Mouse (Mus musculus): ENCODE results near the gene Fcho1. TPM values are rescaled to one million over a fixed set of nuclear protein-coding genes. Genes with fewer than 3 reads are reported as not detected.
"Not testable (repeated sequence)": the region's sequence is repeated elsewhere in the genome, so short reads cannot be mapped to it uniquely, and the experiment has no call there.

The Fcho1 gene
- polyA plus RNA-seq (2015; fragmentation: Nextera tagmentation; extraction: Ambion mirVana): 4.0 and 4.8 TPM in 2 replicates

DNA sequence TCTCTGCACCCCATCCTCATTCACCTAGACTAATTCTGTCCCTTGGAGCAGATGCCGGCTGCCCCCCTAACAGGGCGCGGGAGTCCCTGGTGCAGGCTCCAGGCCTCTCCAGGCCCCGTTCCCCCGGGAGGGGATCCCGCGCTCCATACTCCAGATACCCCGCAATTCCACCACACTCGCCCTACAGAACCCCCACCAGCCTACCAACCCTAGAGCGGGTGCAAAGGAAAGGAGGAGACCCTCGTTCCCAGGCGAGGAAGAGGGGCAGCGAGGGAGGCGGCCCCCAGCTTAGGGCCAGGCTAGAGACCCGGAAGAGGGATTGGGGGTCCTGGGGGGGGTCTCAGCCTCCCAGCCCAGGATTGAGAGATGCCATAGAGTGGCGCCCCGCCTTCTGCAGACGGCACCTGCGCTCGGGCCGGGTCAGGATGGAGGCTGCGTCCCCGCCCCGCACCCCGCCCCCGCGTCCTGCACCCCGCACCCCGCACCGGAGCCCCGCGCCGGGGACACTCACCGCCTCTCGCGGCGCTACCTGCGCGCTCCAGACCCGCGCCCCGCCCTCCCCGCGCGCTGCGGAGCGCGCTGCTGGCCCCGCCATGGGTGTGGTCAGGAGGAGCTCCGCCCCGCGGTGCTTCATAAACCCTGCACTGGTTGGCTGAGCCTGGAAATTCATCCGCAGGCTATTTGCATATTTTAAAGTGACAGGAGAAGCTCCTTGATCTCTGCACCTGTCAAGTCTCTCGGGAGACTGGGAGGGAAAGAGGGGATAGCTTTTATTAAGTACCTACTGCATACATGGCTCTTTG lies at the start of gene Fcho1:
TSS of gene Fcho1 (minus strand) at position 595 of the 803 bp plus-strand sequence.
- Histone ChIP-seq H3K36me3 (no peaks in the 10 kb centered on the region), H3K4me2 (replicated peaks) (peak within 1 kb of the TSS; percentile 82), H3K4me1 (peaks cover 17% of the 10 kb centered on the region), H3K27me3 (peaks cover 69% of the 10 kb centered on the region), H3K27ac (no peak within 1 kb of the TSS), H3K9me3 (no peaks in the 10 kb centered on the region), H3K4me3 (peak within 1 kb of the TSS; percentile 58), H3K9ac (peak within 1 kb of the TSS; percentile 67)
- peak; percentile 55; the same call in 1 of the 2 replicates for ATAC-seq (ENCODE audit: low FRiP score, low read depth)
- 1% methylated on average over 44 of the region's 54 CpGs for WGBS

DNA sequence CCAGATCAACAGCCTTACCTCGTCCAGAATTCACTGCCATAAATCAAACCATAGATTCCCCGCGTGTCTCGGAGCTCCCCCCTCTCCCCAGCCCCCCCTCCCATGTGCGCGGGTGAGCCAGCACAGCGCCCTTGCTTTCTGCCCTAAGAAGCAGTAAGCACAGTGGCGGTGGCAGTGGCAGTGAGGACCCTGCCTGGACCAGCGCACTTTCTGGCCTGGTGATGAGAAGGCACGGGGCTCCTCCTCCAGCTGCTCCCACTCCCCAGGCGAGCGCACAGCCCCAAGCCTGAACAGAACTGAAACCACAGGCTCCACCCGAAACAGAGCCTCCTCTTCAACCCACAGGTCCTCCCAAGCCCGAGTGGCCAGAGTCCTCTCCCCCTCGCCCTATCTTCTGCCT lies 45.8 kb upstream of the Fcho1 start:
- WGBS: 87% methylated on average over 15 of the region's 15 CpGs

DNA sequence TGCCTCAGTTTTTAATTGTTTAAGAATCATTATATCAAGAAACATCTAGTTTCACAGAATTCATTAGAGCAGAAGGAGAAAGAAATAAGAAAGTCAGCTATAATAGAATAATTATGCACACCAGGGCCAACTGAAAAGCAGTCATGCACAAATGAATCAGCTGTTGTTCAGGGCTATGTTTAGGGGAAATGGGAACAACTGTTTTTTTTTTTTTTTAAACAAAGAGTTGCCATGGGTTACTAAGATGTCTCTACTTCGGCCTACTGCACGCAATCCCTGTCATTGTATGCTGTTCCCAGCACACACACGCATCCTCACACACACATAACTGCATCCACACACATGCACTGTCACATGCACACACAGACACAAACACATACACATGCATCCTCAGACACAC lies 33.3 kb upstream of the Fcho1 start:
- Histone ChIP-seq H3K4me2 (replicated peaks) (no peak overlapping the region), H3K4me3 (no peak overlapping the region), H3K27me3 (no peaks in the 10 kb centered on the region), H3K27ac (no peak overlapping the region), H3K36me3 (no peaks in the 10 kb centered on the region), H3K9ac (no peak overlapping the region), H3K9me3 (no peaks in the 10 kb centered on the region), H3K4me1 (no peaks in the 10 kb centered on the region)
- no peak for ATAC-seq (ENCODE audit: low FRiP score, low read depth)
- 94% methylated on average over 3 of the region's 3 CpGs for WGBS

More for the DNA sequence above, 45.8 kb upstream of the Fcho1 start:
- Histone ChIP-seq H3K4me2 (replicated peaks) (no peak overlapping the region), H3K27me3 (no peaks in the 10 kb centered on the region), H3K9ac (no peak overlapping the region), H3K4me1 (no peaks in the 10 kb centered on the region), H3K9me3 (peaks cover 13% of the 10 kb centered on the region), H3K4me3 (no peak overlapping the region), H3K27ac (no peak overlapping the region), H3K36me3 (no peaks in the 10 kb centered on the region)
- no peak for ATAC-seq (ENCODE audit: low FRiP score, low read depth)

DNA sequence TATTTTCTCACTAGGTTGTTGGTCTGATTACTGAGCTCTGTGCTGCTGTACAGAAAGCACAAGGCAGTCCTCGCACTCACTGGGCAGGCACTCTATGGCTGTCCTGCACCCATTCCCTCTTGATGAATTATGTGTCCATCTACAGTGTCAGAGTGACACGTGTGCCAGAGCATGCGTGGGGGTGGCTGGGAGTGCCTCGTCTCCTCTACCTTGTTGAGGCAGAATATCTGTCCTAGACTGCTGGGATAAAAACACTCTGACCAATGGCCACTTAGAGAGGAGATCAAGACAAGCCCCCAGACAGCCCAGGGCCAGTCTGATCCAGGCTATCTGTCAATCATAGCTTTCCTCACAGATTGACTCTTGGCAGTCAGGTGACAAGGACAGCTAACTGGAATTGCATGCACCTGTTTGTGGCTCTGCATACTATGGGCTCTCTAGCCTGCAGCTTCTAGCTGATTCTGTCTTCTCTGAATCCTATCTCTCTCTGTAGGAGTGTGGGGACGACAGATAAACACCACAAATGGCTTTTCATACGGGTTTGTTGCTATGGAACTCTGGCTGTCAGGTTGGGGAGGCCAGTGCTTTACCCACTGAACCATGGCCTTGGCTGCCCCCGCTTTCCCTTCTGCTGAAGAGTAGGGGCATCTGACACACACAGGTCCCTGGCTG lies 27.5 kb upstream of the Fcho1 start:
- H3K9ac ChIP-seq; H3K27ac ChIP-seq; H3K4me3 ChIP-seq; H3K36me3 ChIP-seq; H3K4me1 ChIP-seq; H3K9me3 ChIP-seq; ATAC-seq (ENCODE audit: low FRiP score, low read depth); H3K4me2 ChIP-seq (replicated peaks); H3K27me3 ChIP-seq: not testable (repeated sequence)
- 73% methylated on average over 7 of the region's 7 CpGs for WGBS

DNA sequence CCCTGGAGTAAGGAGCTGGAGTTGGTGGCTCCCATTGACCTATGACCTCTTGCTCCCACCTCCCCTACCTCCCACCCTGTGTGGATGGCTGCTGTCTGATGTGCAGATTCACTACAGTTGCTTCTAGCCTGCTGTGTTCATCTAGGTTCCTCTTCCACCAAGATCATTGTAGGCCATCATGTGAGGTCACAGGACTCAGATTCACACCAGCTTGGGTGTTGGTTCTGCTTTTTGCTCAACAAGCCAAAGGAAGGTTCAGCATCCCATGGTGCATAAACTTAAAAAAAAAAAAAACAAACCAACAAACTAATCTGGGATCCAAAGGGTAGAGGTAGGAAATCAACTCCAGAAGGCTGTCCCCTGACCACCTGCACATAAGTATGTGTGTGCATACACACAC lies 26.7 kb upstream of the Fcho1 start:
- not testable (repeated sequence) for H3K36me3 ChIP-seq; H3K9ac ChIP-seq; H3K27ac ChIP-seq; H3K4me3 ChIP-seq; H3K27me3 ChIP-seq; ATAC-seq (ENCODE audit: low FRiP score, low read depth); H3K4me2 ChIP-seq (replicated peaks); H3K9me3 ChIP-seq; H3K4me1 ChIP-seq

DNA sequence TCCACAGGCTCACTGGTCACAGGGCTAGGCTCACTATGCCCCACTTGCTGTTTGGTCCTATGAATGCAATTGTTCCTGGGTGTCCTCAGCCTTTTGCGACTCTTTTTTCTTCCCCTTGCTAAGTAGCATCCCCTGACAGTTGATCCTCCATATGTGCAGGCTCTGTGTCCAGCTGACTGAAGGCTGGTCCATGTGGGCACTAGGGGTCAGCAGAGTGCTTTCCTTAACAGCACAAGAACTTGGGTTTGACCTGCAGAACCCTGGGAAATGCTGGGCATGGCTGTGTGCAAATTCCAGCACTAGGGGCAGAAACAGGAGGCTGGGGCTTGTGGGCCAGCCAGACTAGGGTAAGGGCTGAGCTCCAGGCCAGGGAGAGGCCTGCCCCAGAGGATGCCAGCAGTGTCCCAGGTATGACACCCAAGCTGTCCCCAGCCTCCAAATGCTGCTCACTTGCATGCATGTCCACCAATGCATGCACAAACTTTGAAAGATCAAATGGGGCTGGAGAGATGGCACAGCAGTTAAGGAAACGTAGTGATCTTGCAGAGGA lies 25.9 kb upstream of the Fcho1 start:
- not testable (repeated sequence) for H3K4me2 ChIP-seq (replicated peaks); H3K4me3 ChIP-seq; H3K9me3 ChIP-seq; H3K9ac ChIP-seq; H3K4me1 ChIP-seq; ATAC-seq (ENCODE audit: low FRiP score, low read depth); H3K27me3 ChIP-seq; H3K27ac ChIP-seq; H3K36me3 ChIP-seq
- WGBS: 58% methylated on average over 2 of the region's 2 CpGs

DNA sequence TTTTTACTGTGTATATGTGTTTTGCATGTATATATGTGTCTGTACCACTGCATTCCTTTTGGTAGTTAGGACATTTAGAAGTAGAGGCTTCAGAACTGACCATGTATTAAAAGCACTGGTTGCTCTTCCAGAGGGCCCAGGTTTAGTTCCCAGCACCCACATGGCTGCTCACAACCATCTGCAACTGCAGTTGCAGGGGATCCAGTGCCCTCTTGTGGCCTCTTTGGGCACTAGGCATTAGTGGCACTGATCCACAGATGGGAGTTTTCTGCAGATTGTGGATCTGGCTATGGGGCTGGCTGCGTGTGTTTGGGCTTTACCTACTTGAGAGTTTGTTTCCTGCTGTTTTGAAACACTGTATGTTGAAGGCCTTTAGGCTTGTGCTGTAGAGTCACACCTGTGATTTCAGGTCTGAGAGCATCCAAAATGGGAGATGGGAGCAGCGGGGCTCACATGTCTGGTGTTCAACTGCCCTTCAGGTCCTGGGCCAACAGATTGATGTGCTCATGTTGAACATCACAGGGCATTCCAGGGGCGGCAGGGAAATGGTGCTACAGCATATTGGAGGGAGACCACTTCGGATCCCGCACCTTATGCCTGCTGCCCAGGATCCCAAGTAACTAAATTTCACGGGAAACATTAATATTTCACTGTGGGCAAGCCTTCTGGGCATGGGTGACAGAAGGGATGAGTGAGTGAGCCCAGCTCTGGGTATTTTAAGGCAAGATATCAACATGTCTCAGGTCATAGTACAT lies 24.0 kb upstream of the Fcho1 start:
- not testable (repeated sequence) for ATAC-seq (ENCODE audit: low FRiP score, low read depth); H3K36me3 ChIP-seq

DNA sequence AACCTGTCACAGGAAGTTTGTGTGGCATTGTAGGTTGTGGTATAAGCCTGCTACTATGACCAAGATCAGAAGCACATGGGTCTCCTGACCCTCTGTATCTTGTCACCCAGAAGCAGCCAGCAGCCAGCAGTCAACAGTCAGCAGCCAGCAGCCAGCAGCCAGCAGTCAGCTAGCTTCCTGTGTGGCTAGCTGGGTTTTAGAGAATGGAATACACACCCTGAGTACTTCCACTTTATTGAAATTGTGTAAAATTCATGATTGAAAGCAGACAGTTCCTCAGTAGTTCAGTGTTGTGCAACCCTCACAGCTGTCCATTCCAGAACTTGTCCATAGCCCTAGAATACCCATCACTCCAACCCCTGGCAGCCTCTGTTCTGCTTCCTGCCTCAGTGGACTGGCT lies 21.6 kb upstream of the Fcho1 start:
- not testable (repeated sequence) for H3K4me3 ChIP-seq; H3K4me2 ChIP-seq (replicated peaks); H3K4me1 ChIP-seq; H3K9me3 ChIP-seq; H3K27ac ChIP-seq; H3K36me3 ChIP-seq; H3K27me3 ChIP-seq; H3K9ac ChIP-seq; ATAC-seq (ENCODE audit: low FRiP score, low read depth)

More for the DNA sequence above, 24.0 kb upstream of the Fcho1 start:
- H3K9me3 ChIP-seq; H3K27me3 ChIP-seq; H3K9ac ChIP-seq; H3K4me2 ChIP-seq (replicated peaks); H3K4me1 ChIP-seq; H3K4me3 ChIP-seq; H3K27ac ChIP-seq: not testable (repeated sequence)
- WGBS: 79% methylated on average over 6 of the region's 6 CpGs

DNA sequence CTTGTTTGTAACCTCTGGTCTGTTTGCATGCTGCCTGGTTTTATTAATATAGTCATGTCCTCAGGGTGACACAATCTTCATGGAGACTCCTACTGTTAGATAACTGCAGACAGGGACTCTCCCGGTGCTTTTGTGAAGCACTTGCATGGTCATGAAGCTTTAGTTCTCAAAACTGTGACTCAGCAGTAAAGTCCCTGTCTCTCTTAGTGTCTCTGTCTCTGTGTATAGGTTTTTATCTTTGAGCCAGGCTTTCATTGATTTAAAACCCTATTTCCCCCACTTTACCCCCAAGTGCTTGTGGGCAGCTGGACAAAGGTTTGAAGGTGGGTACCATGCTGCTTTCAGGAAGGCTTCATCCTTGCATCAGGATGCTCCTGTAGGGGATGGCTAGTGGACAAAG lies 19.8 kb upstream of the Fcho1 start:
- Histone ChIP-seq H3K36me3 (no peaks in the 10 kb centered on the region), H3K4me2 (replicated peaks) (no peak overlapping the region), H3K27ac (no peak overlapping the region), H3K4me1 (peaks cover 5% of the 10 kb centered on the region), H3K9me3 (peaks cover 3% of the 10 kb centered on the region; the same call in 1 of the 2 replicates), H3K27me3 (peaks cover 13% of the 10 kb centered on the region), H3K9ac (no peak overlapping the region), H3K4me3 (no peak overlapping the region)
- no peak for ATAC-seq (ENCODE audit: low FRiP score, low read depth)
- WGBS: 84% methylated on average over 1 of the region's 1 CpGs

DNA sequence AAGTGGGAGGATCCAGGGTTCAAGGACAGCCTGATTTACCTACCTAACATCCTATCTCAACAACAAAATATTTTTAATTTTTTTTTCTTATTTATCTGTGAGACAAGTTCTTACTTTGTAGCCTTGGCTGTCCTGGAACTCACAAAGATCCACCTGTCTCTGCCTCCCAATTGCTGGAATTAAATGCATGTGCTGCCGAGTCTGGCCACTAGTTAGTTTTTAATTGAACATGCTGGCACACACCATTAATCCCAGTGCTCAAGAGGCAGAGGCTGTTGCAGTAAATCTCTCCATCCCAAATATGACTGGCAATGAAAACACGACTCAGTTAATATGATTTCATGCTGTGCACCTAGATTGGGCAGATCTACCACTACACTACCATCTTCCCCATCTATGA lies 17.3 kb upstream of the Fcho1 start:
- no peak overlapping the region for H3K4me3 ChIP-seq
- H3K9ac ChIP-seq: no peak overlapping the region
- no peak overlapping the region for H3K27ac ChIP-seq
- ATAC-seq (ENCODE audit: low FRiP score, low read depth): no peak
- no peak overlapping the region for H3K4me2 ChIP-seq (replicated peaks)
- H3K9me3 ChIP-seq: no peaks in the 10 kb centered on the region
- peaks cover 13% of the 10 kb centered on the region for H3K27me3 ChIP-seq
- H3K36me3 ChIP-seq: no peaks in the 10 kb centered on the region
- peaks cover 5% of the 10 kb centered on the region for H3K4me1 ChIP-seq
- WGBS: 53% methylated on average over 2 of the region's 2 CpGs

DNA sequence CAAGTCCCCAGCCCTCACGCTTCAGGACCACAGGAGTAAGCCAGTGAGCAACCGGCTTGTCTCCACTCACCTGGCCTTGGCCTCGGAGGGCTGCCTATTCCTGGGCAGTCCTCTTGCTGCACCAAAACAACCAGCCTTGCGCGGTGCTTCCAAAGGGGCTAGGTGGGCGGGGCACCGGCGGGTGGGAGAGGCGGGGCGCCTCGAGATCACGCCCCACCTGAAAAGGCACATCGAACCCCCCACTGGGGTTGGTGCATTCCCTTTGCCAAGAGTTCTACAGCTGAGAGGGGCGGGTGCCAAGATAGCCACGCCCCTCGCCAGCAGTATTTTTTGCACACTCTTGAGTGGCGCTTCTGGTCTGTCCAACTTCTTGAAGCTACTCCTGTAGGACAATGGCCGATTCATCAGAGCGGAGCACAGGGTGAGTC lies 16.2 kb upstream of the Fcho1 start:
- 5% methylated on average over 19 of the region's 19 CpGs for WGBS
- no peak overlapping the region for H3K27ac ChIP-seq
- H3K27me3 ChIP-seq: peaks cover 13% of the 10 kb centered on the region
- H3K4me1 ChIP-seq: peaks cover 5% of the 10 kb centered on the region
- H3K9me3 ChIP-seq: no peaks in the 10 kb centered on the region
- no peaks in the 10 kb centered on the region for H3K36me3 ChIP-seq
- H3K4me2 ChIP-seq (replicated peaks): peak overlapping the region; percentile 54
- H3K9ac ChIP-seq: no peak overlapping the region
- peak; percentile 40; the same call in 1 of the 2 replicates for ATAC-seq (ENCODE audit: low FRiP score, low read depth)
- peak overlapping the region; percentile 14; the same call in 1 of the 2 replicates for H3K4me3 ChIP-seq

DNA sequence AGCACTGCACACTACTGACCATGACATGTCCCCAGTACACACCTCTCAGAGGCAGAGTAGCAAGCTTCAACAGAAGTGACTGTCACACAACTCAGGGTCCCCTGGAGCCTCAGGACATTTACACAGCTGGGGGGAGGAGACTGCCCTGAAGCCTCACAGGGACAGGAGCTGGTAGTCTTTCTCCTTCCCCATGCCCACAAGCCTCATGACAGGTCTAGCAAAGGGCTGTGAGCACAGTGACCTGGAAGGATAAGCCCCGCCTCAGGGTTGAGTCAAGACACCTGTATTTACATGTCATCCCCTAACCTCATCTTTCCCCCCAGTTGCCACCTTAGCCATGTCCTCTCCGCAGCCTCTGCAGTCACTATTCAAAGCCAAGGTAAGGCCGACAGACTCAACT lies 15.7 kb upstream of the Fcho1 start:
- Histone ChIP-seq H3K4me2 (replicated peaks) (peak overlapping the region; percentile 54), H3K36me3 (no peaks in the 10 kb centered on the region), H3K4me3 (no peak overlapping the region), H3K4me1 (peaks cover 5% of the 10 kb centered on the region), H3K27ac (no peak overlapping the region), H3K27me3 (peaks cover 13% of the 10 kb centered on the region), H3K9me3 (no peaks in the 10 kb centered on the region), H3K9ac (no peak overlapping the region)
- ATAC-seq (ENCODE audit: low FRiP score, low read depth): no peak
- WGBS: 28% methylated on average over 3 of the region's 3 CpGs
